Mouse (Mus musculus) thymus, adult 2 months (tissue): ENCODE data around the gene Srd5a1. TPM values are rescaled to one million over a fixed set of nuclear protein-coding genes. Genes with fewer than 3 reads are reported as not detected.
A peak's percentile ranks its signal among the peaks of the same experiment; 100 is the strongest.

ENCODE experiments used
- DNase-seq: peaks from one replicate; pipeline ENCODE4 v3.0.0; 2021
- H3K27ac ChIP-seq: fragments of 200-500 bp; 2 replicates; pipeline ENCODE4 v1.5.1; 2012; ENCODE audit warnings: low read length, control low read depth; ENCODE audit not compliant: control insufficient read depth, insufficient read depth
- H3K27me3 ChIP-seq: fragments of 200-500 bp; 2 replicates; pipeline ENCODE4 v1.6.1; 2012; ENCODE audit warnings: mild to moderate bottlenecking, low read length, moderate library complexity, mixed read lengths; ENCODE audit not compliant: control insufficient read depth, insufficient read depth
- H3K36me3 ChIP-seq: fragments of 200-500 bp; 2 replicates; pipeline ENCODE4 v1.6.1; 2012; ENCODE audit warnings: mild to moderate bottlenecking, low read length, moderate library complexity; ENCODE audit not compliant: control insufficient read depth, insufficient read depth
- H3K4me1 ChIP-seq: fragments of 200-500 bp; replicated peaks from 2 replicates; pipeline ENCODE4 v1.6.1; 2012; ENCODE audit warnings: low read length; ENCODE audit not compliant: control insufficient read depth, insufficient read depth
- H3K4me3 ChIP-seq: fragments of 200-500 bp; 2 replicates; pipeline ENCODE4 v1.5.1; 2012; ENCODE audit warnings: mild to moderate bottlenecking, low read length, control low read depth, moderate library complexity; ENCODE audit not compliant: control insufficient read depth, insufficient read depth
- CTCF ChIP-seq: fragments of 200-500 bp; IDR thresholded peaks from 2 replicates; pipeline ENCODE4 v1.5.1; 2012; ENCODE audit warnings: mild to moderate bottlenecking, control low read depth, low read length, moderate library complexity, borderline replicate concordance; ENCODE audit not compliant: control insufficient read depth, poor library complexity, insufficient read depth; ENCODE audit errors: extremely low read depth
- POLR2A ChIP-seq: fragments of 200-500 bp; IDR thresholded peaks from 2 replicates; pipeline ENCODE4 v1.6.1; 2012; ENCODE audit warnings: mild to moderate bottlenecking, low read length, control low read depth, moderate library complexity; ENCODE audit not compliant: control insufficient read depth, poor library complexity, insufficient read depth; ENCODE audit errors: extremely low read depth
- WGBS: fragments of 180-500 bp; shearing (Covaris S2); methylation state at CpG from one replicate; pipeline ENCODE4 v1.1.7; 2018; 5-methylcytosine and 5-hydroxymethylcytosine counted together
- polyA plus RNA-seq: library from polyadenylated mRNA; depleted of rRNA; stranded (reverse); fragments of >200 nt; gene quantifications from 2 replicates; pipeline ENCODE4 v1.2.3, GENCODE M21; 2012

Srd5a1 gene
- polyA plus RNA-seq, 1 experiment: 6.2 TPM

- H3K27ac ChIP-seq: no peak overlapping the region
- TF ChIP-seq CTCF: no peak
- TF ChIP-seq POLR2A: no peak
- DNase-seq: no peak
- no peaks in the 10 kb centered on the region for H3K27me3 ChIP-seq
- no peaks in the 10 kb centered on the region for H3K36me3 ChIP-seq
- no peak overlapping the region for H3K4me3 ChIP-seq
- peaks cover 6% of the 10 kb centered on the region; the same call in 1 of the 2 replicates for H3K4me1 ChIP-seq
- WGBS: 73% methylated on average over 4 of the region's 4 CpGs
These were observed 72.9 kb downstream of the Srd5a1 start for GRCm38 (mm10) chr13:69538327-69538726.

- H3K4me1 ChIP-seq: peaks cover 9% of the 10 kb centered on the region
- no peak for DNase-seq
- H3K27ac ChIP-seq: no peak overlapping the region
- H3K4me3 ChIP-seq: no peak overlapping the region
- no peaks in the 10 kb centered on the region for H3K36me3 ChIP-seq
- no peaks in the 10 kb centered on the region for H3K27me3 ChIP-seq
- TF ChIP-seq CTCF (no peak), POLR2A (no peak)
- WGBS: 96% methylated on average over 7 of the region's 7 CpGs
These were observed 73.9 kb downstream of the Srd5a1 start for GRCm38 (mm10) chr13:69537366-69537765.

GRCm38 (mm10) chr13:69536021-69536420 is 75.2 kb downstream of the Srd5a1 start:
- no peak for DNase-seq
- WGBS: 81% methylated on average over 4 of the region's 4 CpGs
- H3K27me3 ChIP-seq: no peaks in the 10 kb centered on the region
- peaks cover 21% of the 10 kb centered on the region for H3K4me1 ChIP-seq
- no peaks in the 10 kb centered on the region for H3K36me3 ChIP-seq
- no peak overlapping the region for H3K27ac ChIP-seq
- TF ChIP-seq CTCF (no peak), POLR2A (no peak)
- no peak overlapping the region for H3K4me3 ChIP-seq

- WGBS: 1% methylated on average over 85 of the region's 86 CpGs
- peak overlapping the region; percentile 34 for H3K27ac ChIP-seq
- DNase-seq: peak; percentile 97
- no peaks in the 10 kb centered on the region for H3K27me3 ChIP-seq
- no peaks in the 10 kb centered on the region for H3K36me3 ChIP-seq
- peak overlapping the region; percentile 71 for H3K4me3 ChIP-seq
- TF ChIP-seq POLR2A: peak; percentile 82
- 0 out of 2 replicates have a peak, but pooled peaks have one; percentile 49 for TF ChIP-seq CTCF
- H3K4me1 ChIP-seq: peaks cover 29% of the 10 kb centered on the region
These were observed 76.3 kb downstream of the Srd5a1 start for GRCm38 (mm10) chr13:69534654-69535551.

- TF ChIP-seq CTCF (0 out of 2 replicates have a peak, but pooled peaks have one; percentile 3), POLR2A (no peak; the same call in 1 of the 2 replicates)
- DNase-seq: no peak
- peak within 1 kb of the TSS; percentile 34 for H3K27ac ChIP-seq
- peaks cover 29% of the 10 kb centered on the region for H3K4me1 ChIP-seq
- H3K27me3 ChIP-seq: no peaks in the 10 kb centered on the region
- WGBS: 8% methylated on average over 51 of the region's 57 CpGs
- peak within 1 kb of the TSS; percentile 72 for H3K4me3 ChIP-seq
- no peaks in the 10 kb centered on the region for H3K36me3 ChIP-seq
These were observed 76.9 kb downstream of the Srd5a1 start, which contains the start of gene Tent4a for GRCm38 (mm10) chr13:69534334-69534653. TSS of gene Tent4a (minus strand) at chr13:69534617.

- Histone ChIP-seq H3K4me1 (peaks cover 29% of the 10 kb centered on the region), H3K36me3 (no peaks in the 10 kb centered on the region), H3K27me3 (no peaks in the 10 kb centered on the region), H3K27ac (no peak within 1 kb of the TSS), H3K4me3 (peak within 1 kb of the TSS; percentile 72)
- DNase-seq: peak; percentile 49
- 12% methylated on average over 150 of the region's 155 CpGs for WGBS
- TF ChIP-seq POLR2A (no peak), CTCF (no peak; the same call in 1 of the 2 replicates)
These were observed 77.6 kb downstream of the Srd5a1 start, which contains the start of gene Nsun2 for GRCm38 (mm10) chr13:69533405-69534333. TSS of gene Nsun2 (plus strand) at chr13:69533746.
